Mouse (Mus musculus) ES-E14 (cell line): Measurements from ENCODE around the gene Zfp830. TPM values are rescaled to one million over a fixed set of nuclear protein-coding genes. Genes with fewer than 3 reads are reported as not detected.

ENCODE experiments used
- DNase-seq: peaks from one replicate; pipeline ENCODE4 v3.0.0-alpha.2; 2013; ENCODE audit warnings: low read depth, low spot score
- H3K27ac ChIP-seq: 2 replicates; pipeline ENCODE4 v1.5.1; 2012; ENCODE audit warnings: low read depth, mild to moderate bottlenecking, low read length, moderate library complexity, mixed read lengths; ENCODE audit not compliant: poor library complexity, insufficient read depth, severe bottlenecking
- H3K36me3 ChIP-seq: 2 replicates; pipeline ENCODE4 v1.6.1; 2012; ENCODE audit warnings: mild to moderate bottlenecking, low read length, moderate library complexity, mixed read lengths; ENCODE audit not compliant: control insufficient read depth, poor library complexity, insufficient read depth, severe bottlenecking
- H3K4me1 ChIP-seq, 2 experiments: fragments of 150-350 bp in 1 of 2; sonication (generic) in 1 of 2; 2 replicates each; pipeline ENCODE4 v1.6.1; 2012; ENCODE audit warnings: low read length in 2 of 2, mild to moderate bottlenecking in 1 of 2, mixed read lengths in 1 of 2; ENCODE audit not compliant: control insufficient read depth in 2 of 2, insufficient read depth in 2 of 2, poor library complexity in 1 of 2
- H3K4me3 ChIP-seq, 2 experiments: fragments of 150-350 bp in 1 of 2; sonication (generic) in 1 of 2; 2 replicates each; pipeline ENCODE4 v1.5.1; 2012; ENCODE audit warnings: low read length in 2 of 2, low read depth in 1 of 2, mild to moderate bottlenecking in 1 of 2, mixed read lengths in 1 of 2; ENCODE audit not compliant: insufficient read depth in 1 of 2, poor library complexity in 1 of 2, severe bottlenecking in 1 of 2
- H3K9ac ChIP-seq: 2 replicates; pipeline ENCODE4 v1.6.1; 2012; ENCODE audit warnings: low read depth, mild to moderate bottlenecking, low read length, mixed read lengths; ENCODE audit not compliant: poor library complexity, insufficient read depth, severe bottlenecking
- H3K9me3 ChIP-seq: fragments of 150-350 bp; sonication (generic); 2 replicates; pipeline ENCODE4 v1.6.1; 2012; ENCODE audit warnings: low read depth, mild to moderate bottlenecking, low read length; ENCODE audit not compliant: control insufficient read depth, insufficient read depth
- CHD2 ChIP-seq: IDR thresholded peaks from 2 replicates; pipeline ENCODE4 v1.6.1; 2014; ENCODE audit warnings: mild to moderate bottlenecking, low read depth, low read length, inconsistent platforms
- HCFC1 ChIP-seq: IDR thresholded peaks from 2 replicates; pipeline ENCODE4 v1.6.1; 2012; ENCODE audit warnings: low read length, inconsistent platforms, borderline replicate concordance; ENCODE audit not compliant: insufficient read depth
- MAFK ChIP-seq: IDR thresholded peaks from 2 replicates; pipeline ENCODE4 v1.6.1; 2014; ENCODE audit warnings: mild to moderate bottlenecking, low read depth, low read length, inconsistent platforms; ENCODE audit not compliant: insufficient read depth
- ZC3H11A ChIP-seq: IDR thresholded peaks from 2 replicates; pipeline ENCODE4 v1.6.1; 2012; ENCODE audit warnings: low read depth, mild to moderate bottlenecking, inconsistent platforms, low read length, borderline replicate concordance
- ZNF384 ChIP-seq: IDR thresholded peaks from 2 replicates; pipeline ENCODE4 v1.6.1; 2012; ENCODE audit warnings: low read depth, low read length, inconsistent platforms
- in situ Hi-C, 2 experiments: fragments of 600-800 bp; cut with MboI; formaldehyde crosslinking; loops; one replicate each; pipeline ENCODE4 v1.15.1; 2025; ENCODE audit warnings: low sequenced_read_pairs in 2 of 2, inconsistent platforms in 1 of 2; ENCODE audit not compliant: unreplicated experiment in 2 of 2
- total RNA-seq: library from RNA; depleted of rRNA; stranded (reverse); fragments of 300-350 nt; gene quantifications from 2 replicates; pipeline ENCODE4 v1.2.3, GENCODE M21; 2012

Zfp830 gene
- total RNA-seq, 1 experiment = 34.8 TPM

GRCm38 (mm10) chr11:82780983-82781903, 17.1 kb downstream of the Zfp830 start, which contains the start of gene Lig3:
Gene Lig3 (plus strand): TSS chr11:82781108.
- peak; percentile 92 for DNase-seq
- peaks cover 0 to 2% of the 10 kb centered on the region in 2 experiments; a peak in 1 of 4 replicates for H3K4me1 ChIP-seq
- peaks cover 11% of the 10 kb centered on the region for H3K36me3 ChIP-seq
- peak within 1 kb of the TSS; percentile 83 for H3K27ac ChIP-seq
- in situ Hi-C loops = no loop called here
- H3K4me3 ChIP-seq = peak within 1 kb of the TSS; percentile 75 to 97
- H3K9ac ChIP-seq = peak within 1 kb of the TSS; percentile 97
- peak; percentile 38; the same call in 1 of the 2 replicates for TF ChIP-seq HCFC1
- TF ChIP-seq CHD2 = no peak
- no peak for TF ChIP-seq ZNF384
- no peaks in the 10 kb centered on the region for H3K9me3 ChIP-seq

- peaks cover 0 to 2% of the 10 kb centered on the region in 2 experiments; a peak in 1 of 4 replicates for H3K4me1 ChIP-seq
- in situ Hi-C loops = no loop called here
- TF ChIP-seq HCFC1 = no peak
- no peaks in the 10 kb centered on the region for H3K9me3 ChIP-seq
- peak overlapping the region; percentile 75 to 97 for H3K4me3 ChIP-seq
- H3K9ac ChIP-seq = peak overlapping the region; percentile 97; the same call in 1 of the 2 replicates
- no peak for DNase-seq
- H3K36me3 ChIP-seq = peaks cover 13% of the 10 kb centered on the region
- no peak overlapping the region for H3K27ac ChIP-seq
Measured at GRCm38 (mm10) chr11:82782197-82782596, 18.1 kb downstream of the Zfp830 start.

- H3K9me3 ChIP-seq = no peaks in the 10 kb centered on the region
- no peak overlapping the region for H3K4me3 ChIP-seq
- in situ Hi-C loops = no loop called here
- no peak for DNase-seq
- TF ChIP-seq CHD2 = no peak
- TF ChIP-seq MAFK = no peak
- TF ChIP-seq HCFC1 = no peak
- TF ChIP-seq ZC3H11A = no peak
- TF ChIP-seq ZNF384 = no peak
- H3K4me1 ChIP-seq = peaks cover 0 to 2% of the 10 kb centered on the region in 2 experiments; a peak in 1 of 4 replicates
- H3K36me3 ChIP-seq = peaks cover 23% of the 10 kb centered on the region
- H3K27ac ChIP-seq = no peak overlapping the region
- H3K9ac ChIP-seq = no peak overlapping the region; the same call in 1 of the 2 replicates
Measured at GRCm38 (mm10) chr11:82783453-82783852, 19.3 kb downstream of the Zfp830 start.

- in situ Hi-C loops = no loop called here
Measured at GRCm38 (mm10) chr11:82806656-82807055, 42.5 kb downstream of the Zfp830 start.

GRCm38 (mm10) chr11:82807370-82807769, 43.2 kb downstream of the Zfp830 start:
- Histone ChIP-seq H3K27ac (no peak overlapping the region), H3K9ac (no peak overlapping the region), H3K4me1 (peaks cover 0 to 2% of the 10 kb centered on the region in 2 experiments; a peak in 1 of 4 replicates), H3K36me3 (peaks cover 20% of the 10 kb centered on the region), H3K4me3 (no peak overlapping the region), H3K9me3 (no peaks in the 10 kb centered on the region)
- TF ChIP-seq HCFC1 = no peak
- TF ChIP-seq ZC3H11A = no peak
- TF ChIP-seq CHD2 = no peak
- no peak for TF ChIP-seq MAFK
- no peak for TF ChIP-seq ZNF384
- in situ Hi-C loops = no loop called here
- DNase-seq = no peak

More at GRCm38 (mm10) chr11:82806656-82807055, 42.5 kb downstream of the Zfp830 start:
- DNase-seq = no peak
- no peak overlapping the region for H3K4me3 ChIP-seq
- no peaks in the 10 kb centered on the region for H3K4me1 ChIP-seq
- H3K9ac ChIP-seq = no peak overlapping the region
- no peak overlapping the region for H3K27ac ChIP-seq
- TF ChIP-seq ZC3H11A (no peak), HCFC1 (no peak), MAFK (no peak), CHD2 (no peak)
- no peaks in the 10 kb centered on the region for H3K9me3 ChIP-seq
- H3K36me3 ChIP-seq = peaks cover 25% of the 10 kb centered on the region
